Mouse (Mus musculus): ENCODE results near the gene Vat1l.

GRCm38 (mm10) chr8:114384189-114384588 lies 178.8 kb downstream of the Vat1l start:
- TF ChIP-seq CTCF (IDR thresholded peaks at IDR 0.05; ENCODE audit: insufficient read depth, low read depth, low read length) (no peak), POLR2A (IDR thresholded peaks at IDR 0.05; ENCODE audit: insufficient read depth, low read depth, low read length) (no peak)

Data from olfactory bulb, adult 2 months (tissue).